Mouse (Mus musculus) embryonic fibroblast, embryonic 13.5 days (primary cell): ENCODE results near the gene Cnpy1. TPM values are rescaled to one million over a fixed set of nuclear protein-coding genes. Genes with fewer than 3 reads are reported as not detected.

ENCODE experiments used
- H3K27ac ChIP-seq: 2 replicates; pipeline ENCODE4 v1.5.1; 2012; ENCODE audit warnings: low read length, control low read depth, inconsistent platforms; ENCODE audit not compliant: insufficient read depth
- H3K4me1 ChIP-seq: 2 replicates; pipeline ENCODE4 v1.6.1; 2011; ENCODE audit warnings: low read length; ENCODE audit not compliant: control insufficient read depth, insufficient read depth
- H3K4me3 ChIP-seq: 2 replicates; pipeline ENCODE4 v1.5.1; 2011; ENCODE audit warnings: mild to moderate bottlenecking, control low read depth, low read length; ENCODE audit not compliant: insufficient read depth
- CTCF ChIP-seq: IDR thresholded peaks from 2 replicates; pipeline ENCODE4 v1.5.1; 2011; ENCODE audit warnings: mild to moderate bottlenecking, control low read depth, low read length, moderate library complexity, borderline replicate concordance; ENCODE audit not compliant: insufficient read depth
- POLR2A ChIP-seq: IDR thresholded peaks from 2 replicates; pipeline ENCODE4 v1.6.1; 2011; ENCODE audit warnings: low read depth, mild to moderate bottlenecking, control low read depth, low read length, moderate library complexity
- polyA plus RNA-seq: library from polyadenylated mRNA; stranded (reverse); fragments of >200 nt; gene quantifications from 2 replicates; pipeline ENCODE4 v1.2.4, GENCODE M21; 2011; ENCODE audit warnings: low read depth; ENCODE audit not compliant: missing spikeins, insufficient read length

The Cnpy1 gene
- polyA plus RNA-seq, 1 experiment = not detected

- Histone ChIP-seq H3K4me3 (no peak overlapping the region), H3K4me1 (no peaks in the 10 kb centered on the region), H3K27ac (no peak overlapping the region)
- no peak for TF ChIP-seq CTCF
- TF ChIP-seq POLR2A = no peak
Observed at GRCm38 (mm10) chr5:28157781-28158180, 87.8 kb downstream of the Cnpy1 start.

- no peak overlapping the region for H3K4me3 ChIP-seq
- no peak overlapping the region for H3K27ac ChIP-seq
- TF ChIP-seq CTCF (no peak), POLR2A (no peak)
- H3K4me1 ChIP-seq = no peaks in the 10 kb centered on the region
Observed at GRCm38 (mm10) chr5:28157044-28157730, 88.4 kb downstream of the Cnpy1 start.

Other genes starting within 250 kb of the Cnpy1 start
- 53.7 and 56.0 TPM in 2 replicates for gene Insig1, start 174.4 kb downstream of the Cnpy1 start, polyA plus RNA-seq
- not detected in 2 replicates for gene En2, start 80.1 kb downstream of the Cnpy1 start, polyA plus RNA-seq
- 24.2 and 26.4 TPM in 2 replicates for gene Rbm33, start 71.3 kb upstream of the Cnpy1 start, polyA plus RNA-seq
- not detected in 2 replicates for gene Shh, start 221.4 kb upstream of the Cnpy1 start, polyA plus RNA-seq